Mouse (Mus musculus) layer of hippocampus, adult 9-10 months (tissue): ENCODE measurements at regions not wholly inside any gene's neighbourhood (a gene's known extent, or its start where the extent isn't known, plus 50 kb on each side); places are given as distances from the start of the nearest gene placed in this dataset.

Experiments
- DNase-seq: peaks from one replicate; pipeline ENCODE4 v3.0.0; 2022; ENCODE audit warnings: low spot score

- DNase-seq = no peak
These were observed 153.2 kb upstream of the Cypt2 start for GRCm38 (mm10) chrX:105346420-105346819.

- no peak for DNase-seq
These were observed 133.3 kb upstream of the Cypt2 start for GRCm38 (mm10) chrX:105366284-105366683.

DNA sequence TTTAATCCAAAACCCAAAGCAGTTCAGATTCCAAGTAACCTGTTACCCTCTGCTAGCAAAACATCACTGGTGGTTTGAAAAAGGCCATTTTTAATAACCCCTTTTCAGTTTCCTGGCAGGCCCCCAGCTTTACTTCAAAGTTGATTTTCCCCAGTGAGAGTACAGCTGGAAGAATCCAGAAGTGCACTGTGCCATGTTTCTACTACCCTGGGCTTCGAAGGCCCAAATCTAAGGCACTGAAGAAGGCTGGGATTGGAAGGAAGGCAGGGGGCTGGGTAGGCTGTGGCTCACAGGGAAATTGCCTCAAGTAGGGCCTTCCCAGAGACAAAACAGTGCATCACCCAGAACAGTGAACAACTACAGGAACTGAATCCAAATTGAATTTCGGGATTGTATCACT is 131.6 kb upstream of the Cypt2 start:
- no peak for DNase-seq

DNA sequence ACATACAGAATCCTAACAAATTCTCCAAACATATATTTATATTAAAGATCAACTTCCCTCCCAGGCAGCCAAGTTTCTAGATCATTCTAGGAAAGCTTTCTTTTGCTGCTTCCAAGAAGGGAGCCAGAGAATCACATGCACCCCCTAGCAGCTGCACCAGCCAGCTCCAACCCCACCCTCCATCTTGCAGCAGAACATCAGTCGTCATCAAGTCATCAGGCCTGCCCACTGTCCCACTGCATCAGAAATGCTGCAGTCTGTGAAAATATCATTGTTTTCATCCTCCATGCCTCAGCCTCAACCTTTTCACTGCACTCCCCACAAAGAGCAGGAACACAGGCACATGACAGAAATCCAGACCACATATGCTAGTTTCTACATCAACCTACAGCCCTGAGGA is 109.1 kb upstream of the Cypt2 start:
- no peak for DNase-seq

DNA sequence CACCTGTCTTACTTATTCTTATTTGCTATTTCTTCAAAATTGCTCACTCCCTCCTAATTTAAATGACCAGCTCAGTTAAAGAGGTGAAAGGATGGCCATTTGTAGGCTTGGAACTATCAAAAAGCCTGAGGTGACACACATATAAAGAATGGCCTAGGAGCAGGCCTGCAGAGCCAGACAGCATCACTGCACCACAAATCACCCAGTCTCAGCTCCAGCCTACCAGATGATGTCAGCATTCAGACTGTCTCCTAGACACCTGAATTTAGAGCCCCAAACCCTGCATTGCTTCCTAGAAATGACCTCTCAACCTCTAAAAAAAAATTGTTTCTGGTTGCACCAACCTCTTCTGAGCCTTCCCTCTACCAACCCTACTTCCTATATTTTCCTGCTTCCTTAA is 108.5 kb upstream of the Cypt2 start:
- DNase-seq = no peak

DNA sequence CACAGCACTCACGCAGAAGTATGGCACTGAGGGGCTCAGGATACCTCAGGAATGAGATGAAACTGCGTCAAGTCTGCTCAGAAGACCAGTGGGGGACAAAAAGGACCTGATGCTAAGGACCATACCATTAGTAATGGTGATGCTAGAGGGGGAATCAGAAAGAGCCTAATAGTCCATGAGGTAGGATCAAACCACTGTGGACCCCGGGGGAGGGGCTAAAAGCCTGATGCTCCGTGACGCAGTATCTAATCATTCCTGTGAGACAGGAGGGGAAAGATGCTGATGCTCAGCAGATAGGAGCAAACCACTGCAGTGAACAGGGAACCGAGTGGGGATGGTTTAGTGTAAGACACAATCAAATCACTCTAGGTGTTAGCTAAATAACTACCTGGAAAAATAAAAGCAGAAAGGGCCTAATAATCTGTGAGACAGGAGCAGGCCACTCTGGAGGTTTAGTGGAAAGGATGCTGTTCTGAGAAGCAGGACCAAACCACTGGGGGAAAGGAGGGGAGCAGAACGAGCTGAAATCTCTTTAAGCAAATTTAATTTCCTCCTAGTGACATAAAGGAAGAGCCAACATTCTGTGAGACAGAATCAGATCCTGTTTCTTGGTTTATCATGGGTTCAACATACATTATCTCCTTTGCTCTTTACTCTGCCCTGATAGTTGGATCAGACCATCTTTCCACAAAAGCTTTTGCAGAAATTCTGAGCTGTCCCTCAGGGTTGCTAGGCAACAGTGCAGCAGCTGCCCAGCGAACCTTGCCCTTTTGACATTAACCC is 107.7 kb upstream of the Cypt2 start:
- peak; percentile 70 for DNase-seq

DNA sequence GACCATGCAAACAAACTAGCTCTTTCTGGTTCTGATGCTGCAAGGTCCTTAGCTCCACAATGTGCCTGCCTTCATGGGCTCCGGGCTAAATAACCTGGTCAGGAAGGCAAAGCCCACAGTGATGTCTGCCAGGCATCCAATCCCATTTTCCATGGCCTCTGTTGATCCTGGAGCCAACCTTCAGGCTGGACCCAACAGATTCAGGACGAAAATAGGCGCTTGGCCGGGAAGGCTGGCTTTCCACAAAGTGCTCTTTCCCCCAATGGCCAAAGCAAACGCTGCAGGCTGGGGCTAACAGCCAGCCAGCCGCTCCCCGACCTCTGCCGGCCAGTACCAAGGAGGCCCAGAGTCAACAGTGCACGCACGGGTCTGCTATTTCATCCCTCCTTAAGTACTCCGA is 106.3 kb upstream of the Cypt2 start:
- no peak for DNase-seq

- DNase-seq = no peak
These were observed 86.2 kb upstream of the Cypt2 start for GRCm38 (mm10) chrX:105413351-105413750.

- DNase-seq = no peak
These were observed 78.6 kb upstream of the Cypt2 start for GRCm38 (mm10) chrX:105420976-105421375.
